In the genomic region with DNA sequence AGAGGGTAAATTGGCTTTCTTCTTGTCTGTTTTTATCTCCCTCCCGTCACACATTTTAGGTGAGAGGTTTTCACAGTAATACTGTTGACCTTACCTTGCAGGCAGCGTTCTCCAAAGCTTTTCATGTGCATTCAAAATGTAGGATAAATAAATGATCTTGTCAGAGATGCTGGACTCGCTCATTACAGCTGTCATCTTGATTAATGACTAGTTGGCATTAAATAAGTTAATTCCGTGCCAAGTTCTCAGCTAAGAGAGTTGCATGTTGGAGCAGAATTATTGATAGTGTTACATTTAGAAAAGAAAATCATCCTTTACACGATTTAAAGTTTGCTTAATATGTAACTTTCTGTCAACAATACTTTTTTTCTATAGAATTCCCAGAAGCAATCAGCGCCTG, we compare ENCODE assay signal across 20 mouse cellular contexts. TPM values are rescaled to one million over a fixed set of nuclear protein-coding genes. Genes with fewer than 3 reads are reported as not detected.
"Had no signal": no experiment of that assay in that cellular context is flagged by ENCODE, and none has a peak within 500 bp of the region (broad histone marks: within the 10 kb centered on the region; RNA-seq: fewer than 3 reads in every experiment).

No protein-coding gene starts in this region.

- H3K9ac ChIP-seq: lung, embryonic 14.5 days; midbrain, embryonic 13.5 days; midbrain, embryonic 15.5 days; neural tube, embryonic 13.5 days; neural tube, embryonic 15.5 days had no signal

- H3K4me2 ChIP-seq: lung, embryonic 14.5 days; midbrain, embryonic 11.5 days; midbrain, embryonic 13.5 days; midbrain, embryonic 15.5 days; neural tube, embryonic 13.5 days; neural tube, embryonic 15.5 days had no signal

- H3K4me3 ChIP-seq: midbrain, embryonic 13.5 days; midbrain, embryonic 15.5 days; myocyte; neural tube, embryonic 13.5 days; neural tube, embryonic 15.5 days had no signal

- H3K36me3 ChIP-seq: midbrain, embryonic 13.5 days; midbrain, embryonic 15.5 days; neural tube, embryonic 13.5 days; neural tube, embryonic 15.5 days had no signal

- H3K9me3 ChIP-seq: midbrain, embryonic 13.5 days; midbrain, embryonic 15.5 days; neural tube, embryonic 13.5 days; neural tube, embryonic 15.5 days had no signal

- DNase-seq: lung, adult 18-20 months; lung, embryonic 14.5 days; lung, postnatal 10 days; lung, postnatal 4 days; retina, postnatal 1 day; right cerebral cortex, adult 18-20 months; right cerebral cortex, postnatal 25 days; right cerebral cortex, postnatal 4 days; spleen, adult 18-20 months; thymus, adult 18-20 months; thymus, postnatal 14 days; thymus, postnatal 36 days had no signal

- H3K27ac ChIP-seq: midbrain, embryonic 13.5 days; midbrain, embryonic 15.5 days; neural tube, embryonic 13.5 days; neural tube, embryonic 15.5 days had no signal

- ATAC-seq: midbrain, embryonic 13.5 days; midbrain, embryonic 15.5 days had no signal

RNA-seq across cellular contexts. Expression of a gene that starts 4.9 kb away (rescaled TPM):
- total RNA-seq: megakaryocyte, adult 5-6 weeks; megakaryocyte-erythroid progenitor cell, adult 5-6 weeks had no signal
